Mouse (Mus musculus) MEL (cell line): ENCODE results near the gene Hspa2. TPM values are rescaled to one million over a fixed set of nuclear protein-coding genes. Genes with fewer than 3 reads are reported as not detected.

ENCODE experiments used
- DNase-seq: peaks from one replicate; pipeline ENCODE4 v3.0.0; 2011; ENCODE audit warnings: low read depth, low spot score
- H3K27ac ChIP-seq: 2 replicates; pipeline ENCODE4 v1.5.1; 2012; ENCODE audit warnings: low read depth, mild to moderate bottlenecking, control low read depth, low read length, moderate library complexity; ENCODE audit not compliant: control insufficient read depth
- H3K27me3 ChIP-seq, 2 experiments: fragments of 150-350 bp in 1 of 2; sonication (generic) in 1 of 2; 2 replicates each; pipeline ENCODE4 v1.6.1; 2012; ENCODE audit warnings: low read length in 2 of 2, mild to moderate bottlenecking in 2 of 2, improper control_type of control experiment in 1 of 2, moderate library complexity in 1 of 2; ENCODE audit not compliant: insufficient read depth in 2 of 2, control insufficient read depth in 1 of 2
- H3K36me3 ChIP-seq, 2 experiments: 2 replicates each; pipeline ENCODE4 v1.6.1; 2012 to 2014; ENCODE audit warnings: low read length in 2 of 2, improper control_type of control experiment in 1 of 2, inconsistent platforms in 1 of 2, mild to moderate bottlenecking in 1 of 2; ENCODE audit not compliant: insufficient read depth in 2 of 2, control insufficient read depth in 1 of 2
- H3K4me1 ChIP-seq, 2 experiments: fragments of 150-350 bp in 1 of 2; sonication (generic) in 1 of 2; 2 replicates each; pipeline ENCODE4 v1.6.1; 2012; ENCODE audit warnings: low read length in 2 of 2, improper control_type of control experiment in 1 of 2, mild to moderate bottlenecking in 1 of 2; ENCODE audit not compliant: insufficient read depth in 2 of 2, control insufficient read depth in 1 of 2
- H3K4me3 ChIP-seq, 2 experiments: fragments of 150-350 bp in 1 of 2; sonication (generic) in 1 of 2; 2 replicates each; pipeline ENCODE4 v1.5.1; 2012; ENCODE audit warnings: low read depth in 2 of 2, low read length in 2 of 2, mild to moderate bottlenecking in 2 of 2, moderate library complexity in 2 of 2, control low read depth in 1 of 2, improper control_type of control experiment in 1 of 2; ENCODE audit not compliant: control insufficient read depth in 1 of 2, insufficient read depth in 1 of 2
- H3K79me2 ChIP-seq: 2 replicates; pipeline ENCODE4 v1.6.1; 2012; ENCODE audit warnings: mild to moderate bottlenecking, low read length, moderate library complexity; ENCODE audit not compliant: control insufficient read depth, poor library complexity, insufficient read depth
- H3K9ac ChIP-seq: 2 replicates; pipeline ENCODE4 v1.6.1; 2012; ENCODE audit warnings: low read depth, mild to moderate bottlenecking, control low read depth, low read length, moderate library complexity; ENCODE audit not compliant: control insufficient read depth, poor library complexity, severe bottlenecking
- H3K9me3 ChIP-seq: fragments of 150-350 bp; sonication (generic); replicated peaks from 2 replicates; pipeline ENCODE4 v1.6.1; 2012; ENCODE audit warnings: mild to moderate bottlenecking, low read length, improper control_type of control experiment, moderate library complexity; ENCODE audit not compliant: insufficient read depth
- CHD1 ChIP-seq: IDR thresholded peaks from 2 replicates; pipeline ENCODE4 v1.6.1; 2012; ENCODE audit warnings: low read depth, mild to moderate bottlenecking, inconsistent platforms, low read length, improper control_type of control experiment
- CHD2 ChIP-seq: IDR thresholded peaks from 2 replicates; pipeline ENCODE4 v1.6.1; 2011; ENCODE audit warnings: low read length, improper control_type of control experiment
- CTCF ChIP-seq, 3 experiments: IDR thresholded peaks in 2 of 3; conservative IDR thresholded peaks in 1 of 3; 2 replicates each; pipeline ENCODE4 v1.5.1; 2011 to 2012; ENCODE audit warnings: low read length in 3 of 3, low read depth in 2 of 3, mild to moderate bottlenecking in 2 of 3, improper control_type of control experiment in 1 of 3, inconsistent platforms in 1 of 3, mixed read lengths in 1 of 3, moderate library complexity in 1 of 3; ENCODE audit not compliant: control insufficient read depth in 1 of 3, insufficient read depth in 1 of 3, poor library complexity in 1 of 3, severe bottlenecking in 1 of 3
- ELF1 ChIP-seq: IDR thresholded peaks from 2 replicates; pipeline ENCODE4 v1.6.1; 2014; ENCODE audit warnings: low read depth, mild to moderate bottlenecking, inconsistent platforms, low read length, improper control_type of control experiment, moderate library complexity
- ETS1 ChIP-seq: IDR thresholded peaks from 2 replicates; pipeline ENCODE4 v1.6.1; 2012; ENCODE audit warnings: low read depth, mild to moderate bottlenecking, inconsistent platforms, low read length, improper control_type of control experiment, moderate library complexity
- GABPA ChIP-seq: IDR thresholded peaks from 2 replicates; pipeline ENCODE4 v1.6.1; 2012; ENCODE audit warnings: low read depth, mild to moderate bottlenecking, inconsistent platforms, low read length, improper control_type of control experiment, moderate library complexity
- GATA1 ChIP-seq: IDR thresholded peaks from 2 replicates; pipeline ENCODE4 v1.6.1; 2011; ENCODE audit warnings: low read depth, low read length, improper control_type of control experiment
- HCFC1 ChIP-seq: IDR thresholded peaks from 2 replicates; pipeline ENCODE4 v1.6.1; 2012; ENCODE audit warnings: low read depth, mild to moderate bottlenecking, inconsistent platforms, low read length, improper control_type of control experiment, moderate library complexity
- JUND ChIP-seq: IDR thresholded peaks from 2 replicates; pipeline ENCODE4 v1.6.1; 2011; ENCODE audit warnings: low read depth, mild to moderate bottlenecking, improper control_type of control experiment, low read length
- KAT2A ChIP-seq: conservative IDR thresholded peaks from 2 replicates; pipeline ENCODE4 v1.6.1; 2012; ENCODE audit warnings: low read depth, low read length, improper control_type of control experiment, inconsistent platforms
- MAZ ChIP-seq: IDR thresholded peaks from 2 replicates; pipeline ENCODE4 v1.6.1; 2012; ENCODE audit warnings: low read depth, mild to moderate bottlenecking, inconsistent platforms, low read length, improper control_type of control experiment
- MEF2A ChIP-seq: IDR thresholded peaks from 2 replicates; pipeline ENCODE4 v1.6.1; 2014; ENCODE audit warnings: low read depth, mild to moderate bottlenecking, inconsistent platforms, low read length, improper control_type of control experiment; ENCODE audit not compliant: poor library complexity, insufficient replicate concordance, severe bottlenecking; ENCODE audit errors: extremely low read depth
- MXI1 ChIP-seq: IDR thresholded peaks from 2 replicates; pipeline ENCODE4 v1.6.1; 2011; ENCODE audit warnings: mild to moderate bottlenecking, low read depth, low read length, improper control_type of control experiment
- MYC ChIP-seq: IDR thresholded peaks from 2 replicates; pipeline ENCODE4 v1.6.1; 2011; ENCODE audit warnings: low read depth, mild to moderate bottlenecking, low read length, improper control_type of control experiment, moderate library complexity
- NELFE ChIP-seq: IDR thresholded peaks from 2 replicates; pipeline ENCODE4 v1.6.1; 2011; ENCODE audit warnings: low read depth, low read length, improper control_type of control experiment
- NRF1 ChIP-seq: IDR thresholded peaks from 2 replicates; pipeline ENCODE4 v1.6.1; 2014; ENCODE audit warnings: low read depth, mild to moderate bottlenecking, inconsistent platforms, low read length, improper control_type of control experiment, moderate library complexity; ENCODE audit not compliant: poor library complexity, insufficient read depth, severe bottlenecking
- POLR2A ChIP-seq, 2 experiments: IDR thresholded peaks; 2 replicates each; pipeline ENCODE4 v1.6.1; 2011 to 2012; ENCODE audit warnings: low read length in 2 of 2, mild to moderate bottlenecking in 2 of 2, control low read depth in 1 of 2, improper control_type of control experiment in 1 of 2, low read depth in 1 of 2, moderate library complexity in 1 of 2; ENCODE audit not compliant: control insufficient read depth in 1 of 2, insufficient read depth in 1 of 2, poor library complexity in 1 of 2
- POLR2AphosphoS2 ChIP-seq: IDR thresholded peaks from 2 replicates; pipeline ENCODE4 v1.6.1; 2011; ENCODE audit warnings: low read length, improper control_type of control experiment
- POLR2AphosphoS5 ChIP-seq: IDR thresholded peaks from 2 replicates; pipeline ENCODE4 v1.6.1; 2012; ENCODE audit warnings: low read depth, borderline replicate concordance, mild to moderate bottlenecking, inconsistent platforms, low read length, moderate library complexity, mixed read lengths
- SIN3A ChIP-seq: IDR thresholded peaks from 2 replicates; pipeline ENCODE4 v1.6.1; 2012; ENCODE audit warnings: low read length, improper control_type of control experiment, inconsistent platforms
- SMC3 ChIP-seq: IDR thresholded peaks from 2 replicates; pipeline ENCODE4 v1.6.1; 2011; ENCODE audit warnings: low read depth, low read length, improper control_type of control experiment
- TCF12 ChIP-seq: IDR thresholded peaks from 2 replicates; pipeline ENCODE4 v1.6.1; 2014; ENCODE audit warnings: low read depth, mild to moderate bottlenecking, inconsistent platforms, low read length, improper control_type of control experiment, moderate library complexity
- UBTF ChIP-seq: IDR thresholded peaks from 2 replicates; pipeline ENCODE4 v1.6.1; 2012; ENCODE audit warnings: low read depth, mild to moderate bottlenecking, inconsistent platforms, low read length, improper control_type of control experiment, moderate library complexity, borderline replicate concordance; ENCODE audit not compliant: insufficient read depth
- USF1 ChIP-seq: IDR thresholded peaks from 2 replicates; pipeline ENCODE4 v1.6.1; 2014; ENCODE audit warnings: low read depth, mild to moderate bottlenecking, inconsistent platforms, low read length, improper control_type of control experiment, moderate library complexity
- ZKSCAN1 ChIP-seq: IDR thresholded peaks from 2 replicates; pipeline ENCODE4 v1.6.1; 2012; ENCODE audit warnings: low read depth, mild to moderate bottlenecking, inconsistent platforms, low read length, improper control_type of control experiment, moderate library complexity
- ZMIZ1 ChIP-seq: IDR thresholded peaks from 2 replicates; pipeline ENCODE4 v1.6.1; 2012; ENCODE audit warnings: low read depth, mild to moderate bottlenecking, inconsistent platforms, low read length, improper control_type of control experiment, moderate library complexity
- polyA plus RNA-seq, 2 experiments: library from polyadenylated mRNA; stranded (reverse) in 1 of 2; unstranded in 1 of 2; fragments of >175 nt in 1 of 2; fragments of >200 nt in 1 of 2; gene quantifications; 2 replicates each; pipeline versions ENCODE4 v1.2.1 to v1.2.4; 2012; ENCODE audit warnings: low replicate concordance in 2 of 2, low read depth in 1 of 2; ENCODE audit not compliant: insufficient read length in 2 of 2, insufficient read depth in 1 of 2, missing spikeins in 1 of 2
- total RNA-seq: library from RNA; depleted of rRNA; stranded (reverse); fragments of 300-350 nt; gene quantifications from 2 replicates; pipeline ENCODE4 v1.2.3, GENCODE M21; 2012

Gene Hspa2
- total and polyA plus RNA-seq, 3 experiments: 6.6 to 9.3 TPM; not detected in 1

DNA sequence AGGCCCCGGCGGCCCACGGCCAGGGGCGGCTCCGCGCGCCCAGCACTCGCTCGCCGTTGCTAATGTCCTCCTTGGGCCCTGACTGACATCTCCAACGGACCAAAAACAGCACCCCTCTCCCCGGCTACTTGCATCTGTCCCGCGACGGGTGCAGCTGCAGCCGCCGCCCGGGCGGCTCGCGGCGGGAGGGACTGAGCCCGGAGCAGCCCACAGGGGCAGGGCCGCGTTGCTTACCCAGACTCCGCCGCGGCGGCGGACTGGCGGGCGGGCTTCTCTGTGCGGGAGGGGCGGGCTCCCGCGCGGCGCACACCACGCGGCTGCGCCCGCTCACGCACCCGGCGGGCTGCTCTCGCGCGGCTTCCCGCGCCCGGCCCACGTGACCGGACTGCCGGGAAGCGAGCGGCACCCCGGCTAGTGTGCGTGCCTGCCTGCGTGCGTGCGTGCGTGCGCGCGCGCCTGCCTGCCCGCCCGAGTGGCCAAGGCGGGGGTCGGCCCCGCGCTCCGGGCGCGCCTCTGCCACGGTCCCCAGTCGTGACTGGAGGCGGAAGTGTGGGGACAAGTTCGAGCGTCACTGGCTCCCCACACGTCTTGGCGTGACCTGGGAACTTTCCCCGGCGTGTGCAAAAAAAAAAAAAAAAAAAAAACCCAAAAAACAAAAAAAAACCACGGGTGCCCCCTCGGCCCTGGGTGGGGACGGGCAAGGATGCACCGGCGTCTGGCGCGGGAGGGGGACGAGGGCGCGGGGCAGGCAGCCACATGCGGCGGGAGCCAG, 34.6 kb upstream of the Hspa2 start, which contains the start of gene Zbtb25 (continued):
- TF ChIP-seq CTCF (IDR thresholded peaks at IDR 0.05 in 2 of 3, conservative IDR thresholded peaks at IDR 0.05 in 1 of 3; ENCODE audit: control insufficient read depth in 1 of 3, insufficient read depth in 1 of 3, low read depth in 2 of 3, low read length in 3 of 3, poor library complexity in 1 of 3, severe bottlenecking in 1 of 3): 0 out of 6 replicates have a peak, but pooled peaks of 1 of the 3 experiments have one; percentile 0
- 0 out of 2 replicates have a peak, but pooled peaks have one; percentile 19 for TF ChIP-seq ELF1
- peak; percentile 74 for TF ChIP-seq MXI1
- peak; percentile 64 to 86; a peak in 2 of 4 replicates for TF ChIP-seq POLR2A (IDR thresholded peaks at IDR 0.05; ENCODE audit: control insufficient read depth in 1 of 2, insufficient read depth in 1 of 2, low read depth in 1 of 2, low read length in 2 of 2, poor library complexity in 1 of 2)
- TF ChIP-seq MEF2A: no peak
- TF ChIP-seq SIN3A: no peak
- no peak for TF ChIP-seq CHD2
- TF ChIP-seq NELFE: peak; percentile 66
- TF ChIP-seq ZKSCAN1: no peak

- peak within 1 kb of the TSS; percentile 100 for H3K9ac ChIP-seq
- TF ChIP-seq ETS1 (0 out of 2 replicates have a peak, but pooled peaks have one; percentile 15), ZMIZ1 (peak; percentile 51), KAT2A (no peak), MAZ (0 out of 2 replicates have a peak, but pooled peaks have one; percentile 61), JUND (no peak), GATA1 (no peak), HCFC1 (no peak; the same call in none of the 2 replicates), POLR2AphosphoS5 (peak; percentile 58; the same call in 1 of the 2 replicates), GABPA (no peak), CHD1 (peak; percentile 76; the same call in 1 of the 2 replicates), TCF12 (peak; percentile 6; the same call in 1 of the 2 replicates), USF1 (no peak), SMC3 (no peak), NELFE (peak; percentile 24; the same call in 1 of the 2 replicates), POLR2A (IDR thresholded peaks at IDR 0.05; ENCODE audit: control insufficient read depth in 1 of 2, insufficient read depth in 1 of 2, low read depth in 1 of 2, low read length in 2 of 2, poor library complexity in 1 of 2) (peak; percentile 40 to 41; a peak in 2 of 4 replicates), NRF1 (no peak), MXI1 (0 out of 2 replicates have a peak, but pooled peaks have one; percentile 36), POLR2AphosphoS2 (peak; percentile 82; the same call in 1 of the 2 replicates), UBTF (peak; percentile 80; the same call in 1 of the 2 replicates), MYC (no peak), SIN3A (peak; percentile 65; the same call in 1 of the 2 replicates)
- peak; percentile 80 for DNase-seq
- peak within 1 kb of the TSS; percentile 87 to 94 for H3K4me3 ChIP-seq
- peaks cover 87% of the 10 kb centered on the region for H3K79me2 ChIP-seq
- H3K4me1 ChIP-seq: peaks cover 25 to 42% of the 10 kb centered on the region in 2 experiments
- no peaks in the 10 kb centered on the region for H3K9me3 ChIP-seq
- no peaks in the 10 kb centered on the region for H3K27me3 ChIP-seq
- H3K36me3 ChIP-seq: peaks cover 0 to 49% of the 10 kb centered on the region in 2 experiments; a peak in 2 of 4 replicates
- peak within 1 kb of the TSS; percentile 97 for H3K27ac ChIP-seq
These were observed 33.8 kb upstream of the Hspa2 start, which contains the start of gene Zbtb1 for GRCm38 (mm10) chr12:76369978-76370830. Gene Zbtb1, plus strand, starts transcription at chr12:76370266.
